Mouse (Mus musculus) embryonic facial prominence, embryonic 15.5 days (tissue): ENCODE measurements at regions not wholly inside any gene's neighbourhood (a gene's known extent, or its start where the extent isn't known, plus 50 kb on each side); places are given as distances from the start of the nearest gene placed in this dataset.

Experiments used
- ATAC-seq: fragments of 200-750 bp; cut with Nextera tagmentation; 2 replicates; pipeline ENCODE4 v1.8.0; 2017; ENCODE audit warnings: low read depth, moderate TSS enrichment; ENCODE audit not compliant: insufficient number of reproducible peaks, low FRiP score, low TSS enrichment
- H3K27ac ChIP-seq: fragments of 300-500 bp; sonication (generic); replicated peaks from 2 replicates; pipeline ENCODE4 v1.5.1; 2015; ENCODE audit warnings: mild to moderate bottlenecking, inconsistent platforms
- H3K27me3 ChIP-seq: fragments of 300-500 bp; sonication (generic); 2 replicates; pipeline ENCODE4 v1.6.1; 2015; ENCODE audit warnings: inconsistent platforms
- H3K36me3 ChIP-seq: fragments of 300-500 bp; sonication (generic); 2 replicates; pipeline ENCODE4 v1.6.1; 2015; ENCODE audit warnings: mild to moderate bottlenecking, inconsistent platforms
- H3K4me1 ChIP-seq: fragments of 300-500 bp; sonication (generic); 2 replicates; pipeline ENCODE4 v1.6.1; 2015; ENCODE audit warnings: inconsistent platforms
- H3K4me2 ChIP-seq: fragments of 300-500 bp; sonication (generic); replicated peaks from 2 replicates; pipeline ENCODE4 v1.6.1; 2015; ENCODE audit warnings: mild to moderate bottlenecking, inconsistent platforms
- H3K4me3 ChIP-seq: fragments of 300-500 bp; sonication (generic); replicated peaks from 2 replicates; pipeline ENCODE4 v1.5.1; 2015; ENCODE audit warnings: mild to moderate bottlenecking, inconsistent platforms
- H3K9ac ChIP-seq: fragments of 300-500 bp; sonication (generic); 2 replicates; pipeline ENCODE4 v1.6.1; 2015; ENCODE audit warnings: inconsistent platforms
- H3K9me3 ChIP-seq: fragments of 300-500 bp; sonication (generic); replicated peaks from 2 replicates; pipeline ENCODE4 v1.6.1; 2016; ENCODE audit warnings: inconsistent platforms
- WGBS: fragments of 180-500 bp; shearing (Covaris S2); methylation state at CpG from one replicate; pipeline ENCODE4 v1.1.7; 2015; 5-methylcytosine and 5-hydroxymethylcytosine counted together

GRCm38 (mm10) chr14:71359581-71359980 is 759.9 kb upstream of the Fam160b2 start:
- H3K4me3 ChIP-seq, result no peak overlapping the region
- no peak for ATAC-seq
- H3K9me3 ChIP-seq, result no peaks in the 10 kb centered on the region
- no peaks in the 10 kb centered on the region for H3K27me3 ChIP-seq
- no peaks in the 10 kb centered on the region for H3K4me1 ChIP-seq
- H3K9ac ChIP-seq, result no peak overlapping the region
- H3K36me3 ChIP-seq, result no peaks in the 10 kb centered on the region
- no peak overlapping the region for H3K4me2 ChIP-seq
- 76% methylated on average over 1 of the region's 1 CpGs for WGBS
- H3K27ac ChIP-seq, result no peak overlapping the region

GRCm38 (mm10) chr14:71338219-71338618 is 738.6 kb upstream of the Fam160b2 start:
- 27% methylated on average over 5 of the region's 5 CpGs for WGBS
- H3K4me1 ChIP-seq, result no peaks in the 10 kb centered on the region

GRCm38 (mm10) chr14:71336906-71337305 is 737.3 kb upstream of the Fam160b2 start:
- Histone ChIP-seq H3K9ac (no peak overlapping the region), H3K27me3 (no peaks in the 10 kb centered on the region), H3K4me2 (no peak overlapping the region), H3K4me1 (no peaks in the 10 kb centered on the region), H3K4me3 (no peak overlapping the region), H3K27ac (no peak overlapping the region), H3K9me3 (no peaks in the 10 kb centered on the region), H3K36me3 (no peaks in the 10 kb centered on the region)
- no peak for ATAC-seq
- WGBS, result 76% methylated on average over 3 of the region's 3 CpGs

More at GRCm38 (mm10) chr14:71338219-71338618, 738.6 kb upstream of the Fam160b2 start:
- ATAC-seq, result peak; percentile 78
- no peaks in the 10 kb centered on the region for H3K27me3 ChIP-seq
- H3K9ac ChIP-seq, result no peak overlapping the region
- no peaks in the 10 kb centered on the region for H3K36me3 ChIP-seq
- H3K4me3 ChIP-seq, result no peak overlapping the region
- no peak overlapping the region for H3K27ac ChIP-seq
- no peaks in the 10 kb centered on the region for H3K9me3 ChIP-seq
- no peak overlapping the region for H3K4me2 ChIP-seq

GRCm38 (mm10) chr14:71334022-71334421 is 734.4 kb upstream of the Fam160b2 start:
- WGBS, result 97% methylated on average over 1 of the region's 1 CpGs
- no peaks in the 10 kb centered on the region for H3K9me3 ChIP-seq

GRCm38 (mm10) chr14:71329862-71330630 is 730.4 kb upstream of the Fam160b2 start:
- ATAC-seq, result no peak
- WGBS, result 28% methylated on average over 5 of the region's 5 CpGs
- no peak overlapping the region for H3K4me3 ChIP-seq
- no peaks in the 10 kb centered on the region for H3K36me3 ChIP-seq
- H3K27me3 ChIP-seq, result no peaks in the 10 kb centered on the region
- H3K27ac ChIP-seq, result no peak overlapping the region
- no peaks in the 10 kb centered on the region for H3K9me3 ChIP-seq
- H3K4me2 ChIP-seq, result no peak overlapping the region
- H3K4me1 ChIP-seq, result no peaks in the 10 kb centered on the region
- H3K9ac ChIP-seq, result no peak overlapping the region

More at GRCm38 (mm10) chr14:71334022-71334421, 734.4 kb upstream of the Fam160b2 start:
- Histone ChIP-seq H3K4me1 (no peaks in the 10 kb centered on the region), H3K4me3 (no peak overlapping the region), H3K27me3 (no peaks in the 10 kb centered on the region), H3K27ac (no peak overlapping the region), H3K4me2 (no peak overlapping the region), H3K9ac (no peak overlapping the region), H3K36me3 (no peaks in the 10 kb centered on the region)
- ATAC-seq, result no peak

- Histone ChIP-seq H3K9ac (no peak overlapping the region), H3K27ac (no peak overlapping the region), H3K27me3 (no peaks in the 10 kb centered on the region), H3K9me3 (no peaks in the 10 kb centered on the region), H3K4me2 (no peak overlapping the region), H3K36me3 (no peaks in the 10 kb centered on the region), H3K4me3 (no peak overlapping the region), H3K4me1 (no peaks in the 10 kb centered on the region)
- no peak for ATAC-seq
Measured at GRCm38 (mm10) chr14:71327621-71328020, 728.0 kb upstream of the Fam160b2 start.

GRCm38 (mm10) chr14:71326521-71327105 is 727.0 kb upstream of the Fam160b2 start:
- H3K9me3 ChIP-seq, result no peaks in the 10 kb centered on the region
- no peak overlapping the region for H3K9ac ChIP-seq
- no peak overlapping the region for H3K4me3 ChIP-seq
- WGBS, result 85% methylated on average over 2 of the region's 2 CpGs
- H3K36me3 ChIP-seq, result no peaks in the 10 kb centered on the region
- H3K4me2 ChIP-seq, result no peak overlapping the region
- no peaks in the 10 kb centered on the region for H3K4me1 ChIP-seq
- no peak for ATAC-seq
- no peak overlapping the region for H3K27ac ChIP-seq
- H3K27me3 ChIP-seq, result no peaks in the 10 kb centered on the region

GRCm38 (mm10) chr14:71315228-71315627 is 715.6 kb upstream of the Fam160b2 start:
- H3K27ac ChIP-seq, result no peak overlapping the region
- H3K9me3 ChIP-seq, result no peaks in the 10 kb centered on the region
- no peak for ATAC-seq
- 55% methylated on average over 3 of the region's 3 CpGs for WGBS
- H3K27me3 ChIP-seq, result no peaks in the 10 kb centered on the region
- no peak overlapping the region for H3K9ac ChIP-seq
- H3K4me2 ChIP-seq, result no peak overlapping the region
- no peaks in the 10 kb centered on the region for H3K4me1 ChIP-seq
- H3K4me3 ChIP-seq, result no peak overlapping the region
- H3K36me3 ChIP-seq, result no peaks in the 10 kb centered on the region

GRCm38 (mm10) chr14:71299755-71300154 is 700.1 kb upstream of the Fam160b2 start:
- H3K27ac ChIP-seq, result no peak overlapping the region
- no peaks in the 10 kb centered on the region for H3K36me3 ChIP-seq
- peak; percentile 63; the same call in 1 of the 2 replicates for ATAC-seq
- 0 out of 2 replicates have a peak, but pooled peaks cover 3% of the 10 kb centered on the region for H3K4me1 ChIP-seq
- H3K9me3 ChIP-seq, result no peaks in the 10 kb centered on the region
- H3K9ac ChIP-seq, result no peak overlapping the region
- H3K27me3 ChIP-seq, result no peaks in the 10 kb centered on the region
- no peak overlapping the region for H3K4me3 ChIP-seq
- WGBS, result 63% methylated on average over 6 of the region's 6 CpGs
- H3K4me2 ChIP-seq, result no peak overlapping the region

- H3K4me1 ChIP-seq, result no peaks in the 10 kb centered on the region
- 82% methylated on average over 14 of the region's 14 CpGs for WGBS
- no peaks in the 10 kb centered on the region for H3K36me3 ChIP-seq
- no peaks in the 10 kb centered on the region for H3K9me3 ChIP-seq
- H3K9ac ChIP-seq, result no peak overlapping the region
- H3K27ac ChIP-seq, result no peak overlapping the region
- H3K4me2 ChIP-seq, result no peak overlapping the region
- ATAC-seq, result no peak
- no peaks in the 10 kb centered on the region for H3K27me3 ChIP-seq
- H3K4me3 ChIP-seq, result no peak overlapping the region
Measured at GRCm38 (mm10) chr14:71281568-71281967, 681.9 kb upstream of the Fam160b2 start.

- 0 out of 2 replicates have a peak overlapping the region, but pooled peaks have one; percentile 0 for H3K4me2 ChIP-seq
- WGBS, result 47% methylated on average over 12 of the region's 12 CpGs
- H3K27me3 ChIP-seq, result no peaks in the 10 kb centered on the region
- ATAC-seq, result no peak
- no peak overlapping the region for H3K9ac ChIP-seq
- H3K27ac ChIP-seq, result no peak overlapping the region
- no peaks in the 10 kb centered on the region for H3K4me1 ChIP-seq
- H3K4me3 ChIP-seq, result no peak overlapping the region
- H3K36me3 ChIP-seq, result no peaks in the 10 kb centered on the region
- H3K9me3 ChIP-seq, result no peaks in the 10 kb centered on the region
Measured at GRCm38 (mm10) chr14:71276309-71276791, 676.7 kb upstream of the Fam160b2 start.
